Comparison of ENCODE assay signal across 18 mouse cellular contexts in genomic region chr5:96702706-96703625, GRCm38 (mm10).
DNase-seq lines count a peak whose midpoint lies in the region; ATAC-seq lines count a peak whose summit lies in the region.
"Had no signal": no experiment of that assay in that cellular context is flagged by ENCODE, and none has a peak within 500 bp of the region (broad histone marks: within the 10 kb centered on the region; RNA-seq: fewer than 3 reads in every experiment).

No protein-coding gene starts in this region.

- WGBS in lung, embryonic 15.5 days, result 43% methylated on average over 22 of the region's 22 CpGs
- WGBS in forebrain, embryonic 14.5 days, result 47% methylated on average over 22 of the region's 22 CpGs
- 71% methylated on average over 22 of the region's 22 CpGs for WGBS in midbrain, embryonic 10.5 days

- ATAC-seq in lung, embryonic 15.5 days (ENCODE audit: borderline replicate concordance, extremely low read depth, low FRiP score, low TSS enrichment), result peak; percentile 72; the same call in 1 of the 2 replicates
- peak; percentile 70 for ATAC-seq in forebrain, embryonic 14.5 days
- ATAC-seq: CD4-positive, CD25-positive, alpha-beta regulatory T cell, adult 4 months had no signal

- no peak overlapping the region for H3K9ac ChIP-seq in lung, embryonic 15.5 days
- peak overlapping the region; percentile 32; the same call in 1 of the 2 replicates for H3K9ac ChIP-seq in forebrain, embryonic 14.5 days (ENCODE audit: low read length)
- H3K9ac ChIP-seq: embryonic facial prominence, embryonic 15.5 days; heart, embryonic 15.5 days; limb, embryonic 12.5 days had no signal

- H3K36me3 ChIP-seq in lung, embryonic 15.5 days, result no peaks in the 10 kb centered on the region
- no peaks in the 10 kb centered on the region for H3K36me3 ChIP-seq in forebrain, embryonic 14.5 days (ENCODE audit: control insufficient read depth, insufficient read depth, low read length)
- H3K36me3 ChIP-seq in midbrain, embryonic 10.5 days, result no peaks in the 10 kb centered on the region
- H3K36me3 ChIP-seq: embryonic facial prominence, embryonic 15.5 days; heart, embryonic 15.5 days had no signal

- no peaks in the 10 kb centered on the region for H3K27me3 ChIP-seq in lung, embryonic 15.5 days
- no peaks in the 10 kb centered on the region for H3K27me3 ChIP-seq in forebrain, embryonic 14.5 days (replicated peaks; ENCODE audit: control insufficient read depth, insufficient read depth, low read length)
- no peaks in the 10 kb centered on the region for H3K27me3 ChIP-seq in midbrain, embryonic 10.5 days (ENCODE audit: low read depth, poor library complexity, severe bottlenecking)
- H3K27me3 ChIP-seq: embryonic facial prominence, embryonic 15.5 days; heart, embryonic 15.5 days; limb, embryonic 12.5 days had no signal

- no peak for DNase-seq in lung, postnatal 36 days
- DNase-seq in forebrain, embryonic 14.5 days (ENCODE audit: low spot score), result peak; percentile 27
- DNase-seq in midbrain, embryonic 10.5 days (ENCODE audit: low spot score), result peak; percentile 16
- peak; percentile 40 for DNase-seq in retina, postnatal 1 day
- no peak for DNase-seq in right cerebral cortex, postnatal 14 days
- no peak for DNase-seq in testis, postnatal 14 days (ENCODE audit: low spot score)
- no peak for DNase-seq in ovary, postnatal 10 days (ENCODE audit: low spot score)
- DNase-seq: cerebellum, adult 11 months; gastrocnemius, adult 2 months; kidney, adult 18-20 months; layer of hippocampus, adult 9-11 months; lung, postnatal 14 days; thymus, adult 2 months had no signal

- H3K4me2 ChIP-seq in lung, embryonic 15.5 days, result no peak overlapping the region
- no peak overlapping the region for H3K4me2 ChIP-seq in forebrain, embryonic 14.5 days (ENCODE audit: low read length)
- H3K4me2 ChIP-seq: embryonic facial prominence, embryonic 15.5 days; heart, embryonic 15.5 days; limb, embryonic 12.5 days had no signal

- no peaks in the 10 kb centered on the region for H3K9me3 ChIP-seq in lung, embryonic 15.5 days
- H3K9me3 ChIP-seq in forebrain, embryonic 14.5 days (replicated peaks; ENCODE audit: control insufficient read depth, low read length), result no peaks in the 10 kb centered on the region
- H3K9me3 ChIP-seq in midbrain, embryonic 10.5 days (replicated peaks), result no peaks in the 10 kb centered on the region
- H3K9me3 ChIP-seq: embryonic facial prominence, embryonic 15.5 days; heart, embryonic 15.5 days; limb, embryonic 12.5 days had no signal

- H3K27ac ChIP-seq in lung, embryonic 15.5 days, result no peak overlapping the region
- peak overlapping the region; percentile 21; the same call in 1 of the 2 replicates for H3K27ac ChIP-seq in forebrain, embryonic 14.5 days (ENCODE audit: low read depth, low read length)
- peak overlapping the region; percentile 23; the same call in 1 of the 2 replicates for H3K27ac ChIP-seq in midbrain, embryonic 10.5 days (replicated peaks)
- H3K27ac ChIP-seq: embryonic facial prominence, embryonic 15.5 days; gastrocnemius, adult 2 months; heart, embryonic 15.5 days; limb, embryonic 12.5 days had no signal

- no peaks in the 10 kb centered on the region for H3K4me1 ChIP-seq in lung, embryonic 15.5 days
- 0 out of 2 replicates have a peak, but pooled peaks cover 2% of the 10 kb centered on the region for H3K4me1 ChIP-seq in forebrain, embryonic 14.5 days (ENCODE audit: control insufficient read depth, insufficient read depth, low read length)
- peaks cover 12% of the 10 kb centered on the region for H3K4me1 ChIP-seq in midbrain, embryonic 10.5 days
- H3K4me1 ChIP-seq: heart, embryonic 15.5 days; limb, embryonic 12.5 days had no signal

- no peak overlapping the region for H3K4me3 ChIP-seq in lung, embryonic 15.5 days
- no peak overlapping the region for H3K4me3 ChIP-seq in forebrain, embryonic 14.5 days (ENCODE audit: low read depth, low read length)
- H3K4me3 ChIP-seq in midbrain, embryonic 10.5 days, result no peak overlapping the region
- H3K4me3 ChIP-seq: embryonic facial prominence, embryonic 15.5 days; gastrocnemius, adult 2 months; heart, embryonic 15.5 days; limb, embryonic 12.5 days had no signal

Comparison
In these comparisons a context has a peak if more than half of its experiments do, and no peak if none do; other contexts are left out.
1. DNase-seq: peak in forebrain, embryonic 14.5 days (single experiment), midbrain, embryonic 10.5 days (single experiment) and retina, postnatal 1 day (single experiment); none in lung, postnatal 36 days (single experiment), right cerebral cortex, postnatal 14 days (single experiment), testis, postnatal 14 days (single experiment) and ovary, postnatal 10 days (single experiment).